Mouse (Mus musculus) limb, embryonic 10.5 days (tissue): ENCODE measurements around the gene Dgkh. TPM values are rescaled to one million over a fixed set of nuclear protein-coding genes. Genes with fewer than 3 reads are reported as not detected.
A peak's percentile ranks its signal among the peaks of the same experiment; 100 is the strongest.
"Not testable (repeated sequence)": the region's sequence is repeated elsewhere in the genome, so short reads cannot be mapped to it uniquely, and the experiment has no call there.

Source experiments
- DNase-seq: peaks from one replicate; pipeline ENCODE4 v3.0.0-alpha.2; 2017; ENCODE audit warnings: low spot score
- H3K27ac ChIP-seq: fragments of 300-500 bp; sonication (generic); 2 replicates; pipeline ENCODE4 v1.5.1; 2016; ENCODE audit warnings: mild to moderate bottlenecking
- H3K27me3 ChIP-seq: fragments of 300-500 bp; sonication (generic); 2 replicates; pipeline ENCODE4 v1.6.1; 2016; ENCODE audit warnings: low read depth, mild to moderate bottlenecking; ENCODE audit not compliant: poor library complexity, severe bottlenecking
- H3K36me3 ChIP-seq: fragments of 300-500 bp; sonication (generic); 2 replicates; pipeline ENCODE4 v1.6.1; 2016; ENCODE audit warnings: mild to moderate bottlenecking, moderate library complexity
- H3K4me1 ChIP-seq: fragments of 300-500 bp; sonication (generic); 2 replicates; pipeline ENCODE4 v1.6.1; 2016
- H3K4me3 ChIP-seq: fragments of 300-500 bp; sonication (generic); 2 replicates; pipeline ENCODE4 v1.5.1; 2016; ENCODE audit warnings: mild to moderate bottlenecking, moderate library complexity
- H3K9me3 ChIP-seq: fragments of 300-500 bp; sonication (generic); replicated peaks from 2 replicates; pipeline ENCODE4 v1.6.1; 2016; ENCODE audit warnings: mild to moderate bottlenecking
- WGBS: fragments of 180-500 bp; shearing (Covaris S2); methylation state at CpG from one replicate; pipeline ENCODE4 v1.1.7; 2016; 5-methylcytosine and 5-hydroxymethylcytosine counted together
- polyA plus RNA-seq: library from polyadenylated mRNA; unstranded; fragments of >200 nt; fragmentation: Nextera tagmentation; extraction: Ambion mirVana; gene quantifications from 2 replicates; pipeline ENCODE4 v1.2.1, GENCODE M21; 2016

The Dgkh gene
- polyA plus RNA-seq, 1 experiment from 2014 or later: 0.93 TPM

- H3K27ac ChIP-seq, H3K4me3 ChIP-seq, H3K9me3 ChIP-seq, DNase-seq, H3K36me3 ChIP-seq: not testable (repeated sequence)
- WGBS: 30% methylated on average over 5 of the region's 5 CpGs
- peaks cover 22% of the 10 kb centered on the region for H3K4me1 ChIP-seq
- H3K27me3 ChIP-seq: peaks cover 62% of the 10 kb centered on the region
Measured at GRCm38 (mm10) chr14:78734203-78734602, 1.6 kb upstream of the Dgkh start.

- Histone ChIP-seq H3K36me3 (no peaks in the 10 kb centered on the region), H3K27me3 (peaks cover 66% of the 10 kb centered on the region), H3K9me3 (no peaks in the 10 kb centered on the region), H3K4me3 (peak overlapping the region; percentile 82), H3K27ac (no peak overlapping the region), H3K4me1 (peaks cover 22% of the 10 kb centered on the region)
- DNase-seq: no peak
- WGBS: 25% methylated on average over 12 of the region's 12 CpGs
Measured at GRCm38 (mm10) chr14:78733366-78734076, 945 bp upstream of the Dgkh start.

DNA sequence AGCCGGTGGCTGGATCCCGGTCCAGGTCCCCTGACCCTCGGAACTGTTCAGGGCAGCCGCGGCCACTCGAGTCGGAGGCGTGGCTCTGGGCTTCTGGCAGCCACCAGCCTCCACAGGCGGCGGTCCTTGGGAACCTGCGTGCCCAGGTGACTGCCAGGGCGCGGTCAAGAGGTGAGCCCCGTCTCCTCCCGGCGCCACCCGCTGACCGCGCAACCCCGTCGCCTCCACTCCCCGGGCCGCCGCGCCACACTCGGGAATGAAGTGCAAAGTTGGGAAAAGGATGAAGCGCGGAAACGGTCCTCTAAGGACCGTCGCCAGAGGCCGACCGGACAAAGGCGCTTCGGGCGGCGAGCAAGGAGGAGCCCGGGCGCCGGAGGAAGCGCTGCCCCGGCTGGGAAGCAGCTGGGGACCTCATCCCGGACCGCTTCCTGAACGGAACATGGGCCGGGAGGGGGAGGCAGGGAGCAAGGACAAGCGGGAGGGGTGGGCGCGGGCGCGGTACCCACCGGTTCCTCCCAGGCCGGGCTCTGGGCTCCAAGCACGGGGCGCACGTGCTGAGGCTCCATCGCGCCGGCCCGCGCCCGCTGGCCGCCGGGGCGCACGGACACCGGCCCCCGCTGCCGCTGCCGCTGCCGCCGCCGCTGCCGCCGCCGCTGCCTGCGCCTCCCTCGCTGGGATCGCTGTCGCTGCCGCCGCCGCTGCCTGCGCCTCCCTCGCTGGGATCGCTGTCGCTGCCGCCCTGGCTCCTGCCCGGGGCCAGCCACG lies 542 bp downstream of the Dgkh start:
- H3K4me1 ChIP-seq: peaks cover 22% of the 10 kb centered on the region
- peak overlapping the region; percentile 90 for H3K27ac ChIP-seq
- under 1% methylated on average over 90 of the region's 90 CpGs for WGBS
- peak; percentile 66 for DNase-seq
- peak overlapping the region; percentile 82 for H3K4me3 ChIP-seq
- no peaks in the 10 kb centered on the region for H3K9me3 ChIP-seq
- no peaks in the 10 kb centered on the region for H3K36me3 ChIP-seq
- peaks cover 73% of the 10 kb centered on the region for H3K27me3 ChIP-seq

GRCm38 (mm10) chr14:78731240-78731639 lies 1.3 kb downstream of the Dgkh start:
- H3K4me1 ChIP-seq: peaks cover 23% of the 10 kb centered on the region
- peak; percentile 45 for DNase-seq
- H3K36me3 ChIP-seq: no peaks in the 10 kb centered on the region
- H3K9me3 ChIP-seq: no peaks in the 10 kb centered on the region
- WGBS: 7% methylated on average over 12 of the region's 12 CpGs
- peaks cover 77% of the 10 kb centered on the region for H3K27me3 ChIP-seq
- no peak overlapping the region for H3K27ac ChIP-seq
- H3K4me3 ChIP-seq: peak overlapping the region; percentile 82

- Histone ChIP-seq H3K4me3 (peak overlapping the region; percentile 70), H3K9me3 (no peaks in the 10 kb centered on the region), H3K4me1 (peaks cover 22% of the 10 kb centered on the region), H3K27me3 (peaks cover 41% of the 10 kb centered on the region), H3K27ac (no peak overlapping the region), H3K36me3 (no peaks in the 10 kb centered on the region)
- 11% methylated on average over 13 of the region's 13 CpGs for WGBS
- DNase-seq: peak; percentile 38
Measured at GRCm38 (mm10) chr14:78725976-78726375, 6.6 kb downstream of the Dgkh start.

DNA sequence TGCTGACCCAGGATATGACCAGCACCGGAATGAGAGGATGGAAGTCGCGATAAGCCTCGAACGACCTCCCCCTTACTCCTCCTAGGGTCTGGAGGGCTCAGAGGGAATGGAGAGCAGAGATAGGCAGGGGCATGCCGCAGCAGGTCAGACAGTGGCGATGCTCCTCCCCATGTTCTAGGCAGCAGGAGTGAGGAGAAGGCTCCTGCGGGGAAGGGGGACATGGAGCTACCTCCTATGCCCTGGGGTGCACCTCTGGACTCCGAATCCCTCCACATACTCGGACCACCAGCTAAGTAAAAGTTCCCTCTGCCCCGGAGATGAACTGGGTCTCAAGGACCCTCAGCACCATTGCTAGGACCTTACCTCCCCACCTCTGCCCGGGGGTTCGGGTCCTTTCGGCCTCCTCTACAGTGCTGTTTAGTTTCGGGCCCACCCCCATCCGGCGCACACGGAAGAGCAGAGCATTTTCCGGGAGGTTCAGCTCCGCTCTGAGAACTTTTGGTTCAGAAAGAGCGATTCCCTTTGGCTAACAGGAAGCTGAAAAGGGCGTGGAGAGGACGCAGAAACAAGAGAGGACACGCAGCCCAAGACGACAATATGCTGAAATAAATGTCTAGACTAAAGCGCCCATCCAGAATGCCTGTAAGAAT lies 7.1 kb downstream of the Dgkh start:
- DNase-seq: no peak
- Histone ChIP-seq H3K4me1 (peaks cover 22% of the 10 kb centered on the region), H3K36me3 (no peaks in the 10 kb centered on the region), H3K27me3 (peaks cover 35% of the 10 kb centered on the region), H3K9me3 (no peaks in the 10 kb centered on the region), H3K4me3 (peak overlapping the region; percentile 70), H3K27ac (peak overlapping the region; percentile 80)
- WGBS: under 1% methylated on average over 26 of the region's 26 CpGs

DNA sequence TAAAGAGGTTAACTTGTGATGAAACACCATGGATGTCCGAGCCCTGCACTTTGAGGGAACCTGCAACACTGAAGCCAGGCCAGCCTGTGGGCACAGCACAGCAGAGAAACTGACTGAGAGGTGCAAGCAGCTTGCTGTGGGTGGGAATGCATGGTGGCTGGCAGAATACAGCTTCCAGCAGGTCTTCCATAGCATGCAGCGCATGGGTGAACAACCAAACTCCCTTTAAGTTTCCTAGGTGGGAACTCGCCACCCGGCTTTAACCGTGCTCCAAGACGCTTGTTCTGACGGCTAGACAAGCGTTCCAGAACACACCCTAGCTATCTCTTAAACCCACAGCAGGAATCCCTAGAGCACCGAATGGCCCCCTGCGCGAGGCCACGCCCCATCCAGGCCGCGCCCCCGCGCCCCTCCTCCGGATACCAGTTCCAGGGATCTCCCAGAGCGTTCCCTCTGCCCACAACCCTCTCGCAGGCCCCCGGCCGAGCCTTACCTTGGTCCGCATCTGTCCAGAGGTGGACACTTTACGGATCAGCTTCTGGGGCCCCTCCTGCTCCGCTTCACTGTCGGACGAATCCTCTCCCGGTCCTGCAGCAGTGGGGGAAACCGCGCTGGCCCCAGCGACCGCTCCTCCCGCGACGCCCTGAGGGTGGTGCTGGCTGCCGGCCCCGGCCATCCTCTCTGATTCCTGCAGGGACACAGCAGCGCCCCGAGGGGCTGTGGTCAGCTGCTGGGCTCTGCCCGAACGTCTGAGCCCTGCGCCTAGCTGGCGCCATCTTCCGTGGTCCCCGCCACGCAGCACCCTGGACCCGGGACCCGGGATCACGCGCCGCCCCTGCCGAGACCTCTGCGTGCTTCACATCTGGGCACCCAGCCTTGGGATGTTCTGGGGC lies 7.9 kb downstream of the Dgkh start:
- DNase-seq: peak; percentile 79
- no peaks in the 10 kb centered on the region for H3K36me3 ChIP-seq
- peaks cover 28% of the 10 kb centered on the region for H3K27me3 ChIP-seq
- WGBS: 1% methylated on average over 52 of the region's 52 CpGs
- H3K4me1 ChIP-seq: peaks cover 22% of the 10 kb centered on the region
- peak overlapping the region; percentile 70 for H3K4me3 ChIP-seq
- H3K27ac ChIP-seq: peak overlapping the region; percentile 80
- H3K9me3 ChIP-seq: no peaks in the 10 kb centered on the region

GRCm38 (mm10) chr14:78723655-78724054 lies 8.9 kb downstream of the Dgkh start:
- WGBS: 91% methylated on average over 4 of the region's 4 CpGs
- DNase-seq, H3K36me3 ChIP-seq, H3K27ac ChIP-seq, H3K9me3 ChIP-seq, H3K4me3 ChIP-seq: not testable (repeated sequence)
- H3K4me1 ChIP-seq: peaks cover 22% of the 10 kb centered on the region
- H3K27me3 ChIP-seq: peaks cover 23% of the 10 kb centered on the region

DNA sequence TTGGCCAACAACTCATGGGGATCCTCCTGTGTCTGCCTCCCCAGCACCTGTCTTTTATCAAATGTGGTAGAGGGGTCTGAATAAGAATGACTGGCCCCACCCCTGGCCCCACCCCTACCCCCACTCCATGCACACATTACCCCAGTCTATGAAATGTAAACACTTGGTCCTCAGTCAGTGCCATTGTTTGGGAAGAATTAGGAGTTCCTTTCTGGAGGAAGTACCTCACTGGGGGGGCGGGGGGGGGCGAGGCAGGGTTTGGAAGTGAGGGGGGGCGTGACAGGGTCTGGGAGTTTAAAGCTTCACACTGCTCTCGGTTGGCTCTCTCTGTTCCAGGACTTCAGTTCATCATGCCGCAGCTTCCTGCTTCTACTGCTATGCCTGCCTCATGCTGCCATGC lies 10.5 kb downstream of the Dgkh start:
- 70% methylated on average over 5 of the region's 5 CpGs for WGBS
- no peaks in the 10 kb centered on the region for H3K9me3 ChIP-seq
- DNase-seq: no peak
- H3K36me3 ChIP-seq: no peaks in the 10 kb centered on the region
- no peak overlapping the region for H3K4me3 ChIP-seq
- peaks cover 22% of the 10 kb centered on the region for H3K4me1 ChIP-seq
- peaks cover 16% of the 10 kb centered on the region for H3K27me3 ChIP-seq
- H3K27ac ChIP-seq: no peak overlapping the region

GRCm38 (mm10) chr14:78716035-78716434 lies 16.5 kb downstream of the Dgkh start:
- H3K4me1 ChIP-seq: peaks cover 5% of the 10 kb centered on the region
- no peak overlapping the region for H3K27ac ChIP-seq
- H3K4me3 ChIP-seq: no peak overlapping the region
- 94% methylated on average over 7 of the region's 7 CpGs for WGBS
- no peak for DNase-seq
- no peaks in the 10 kb centered on the region for H3K9me3 ChIP-seq
- H3K36me3 ChIP-seq: no peaks in the 10 kb centered on the region
- H3K27me3 ChIP-seq: no peaks in the 10 kb centered on the region

GRCm38 (mm10) chr14:78712565-78713148 lies 19.9 kb downstream of the Dgkh start:
- DNase-seq: no peak
- H3K27me3 ChIP-seq: no peaks in the 10 kb centered on the region
- WGBS: 80% methylated on average over 20 of the region's 20 CpGs
- H3K4me1 ChIP-seq: peaks cover 5% of the 10 kb centered on the region
- no peak overlapping the region for H3K4me3 ChIP-seq
- no peaks in the 10 kb centered on the region for H3K36me3 ChIP-seq
- no peak overlapping the region for H3K27ac ChIP-seq
- no peaks in the 10 kb centered on the region for H3K9me3 ChIP-seq

- peaks cover 5% of the 10 kb centered on the region for H3K4me1 ChIP-seq
- H3K27ac ChIP-seq: no peak overlapping the region
- no peak for DNase-seq
- H3K27me3 ChIP-seq: no peaks in the 10 kb centered on the region
- H3K4me3 ChIP-seq: no peak overlapping the region
- no peaks in the 10 kb centered on the region for H3K9me3 ChIP-seq
- WGBS: 78% methylated on average over 4 of the region's 4 CpGs
- H3K36me3 ChIP-seq: no peaks in the 10 kb centered on the region
Measured at GRCm38 (mm10) chr14:78710647-78711046, 21.9 kb downstream of the Dgkh start.
